Mouse (Mus musculus) lung, postnatal 14 days (tissue): ENCODE data around the gene Fbxo3.
A peak's percentile ranks its signal among the peaks of the same experiment; 100 is the strongest.
"Not testable (repeated sequence)": the region's sequence is repeated elsewhere in the genome, so short reads cannot be mapped to it uniquely, and the experiment has no call there.

Source experiments
- DNase-seq: peaks from one replicate; pipeline ENCODE4 v3.0.0; 2021

The Fbxo3 gene

DNA sequence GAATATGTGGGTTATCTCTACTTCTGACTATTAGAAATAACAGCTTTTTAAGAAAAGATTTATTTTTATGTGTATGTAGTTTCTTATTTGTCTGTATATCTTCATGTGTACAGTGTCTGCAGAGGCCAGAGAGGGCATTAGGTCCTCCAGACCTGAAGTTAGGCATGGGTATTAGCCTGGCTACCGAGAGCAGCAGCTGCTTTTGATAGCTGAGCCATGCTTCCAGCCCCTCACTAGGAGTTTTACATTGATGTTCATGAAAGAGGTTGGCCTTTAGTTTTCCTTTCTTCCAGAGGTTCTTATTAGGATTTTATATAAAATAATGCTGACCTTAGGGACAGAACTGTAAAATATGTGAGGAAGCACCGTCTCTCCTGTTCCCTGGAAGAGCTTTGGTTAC is 10.7 kb downstream of the Fbxo3 start:
- DNase-seq: no peak

DNA sequence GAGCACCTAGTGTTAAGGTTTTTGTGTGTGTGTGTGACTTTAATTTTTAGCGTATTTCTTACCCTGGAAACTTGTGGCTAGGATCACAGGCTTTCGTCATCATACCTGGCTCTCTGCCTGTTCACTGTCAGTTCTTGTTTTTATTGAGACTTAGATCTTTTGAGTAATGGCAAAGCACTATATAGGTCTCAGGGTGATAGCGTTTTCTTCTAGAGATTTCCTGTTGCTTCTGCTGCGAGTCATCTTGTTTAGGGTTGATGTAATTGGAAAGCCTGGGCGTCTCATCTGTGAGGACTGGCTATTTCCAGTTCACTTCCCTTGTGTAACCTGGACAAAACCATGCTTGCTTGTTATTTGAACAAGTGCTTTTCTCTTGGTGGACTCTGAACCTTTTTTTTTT is 14.1 kb downstream of the Fbxo3 start:
- DNase-seq: peak; percentile 13

DNA sequence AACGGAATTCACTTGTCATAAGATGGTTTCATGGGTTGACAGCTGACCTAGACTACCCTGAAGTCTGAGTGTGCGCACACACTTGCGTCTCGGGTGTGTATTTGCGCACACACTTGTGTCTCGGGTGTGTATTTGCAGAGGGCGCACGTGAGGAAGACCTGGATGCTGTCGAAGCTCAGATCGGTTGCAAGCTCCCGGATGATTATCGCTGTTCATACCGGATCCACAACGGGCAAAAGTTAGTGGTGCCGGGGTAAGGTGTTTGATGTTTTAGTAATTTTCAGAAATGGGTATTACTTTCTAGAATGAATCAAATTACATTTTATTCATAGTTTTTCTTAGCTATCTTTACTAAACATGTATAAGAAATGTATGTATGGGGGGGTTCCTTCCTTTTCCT is 15.2 kb downstream of the Fbxo3 start:
- no peak for DNase-seq

DNA sequence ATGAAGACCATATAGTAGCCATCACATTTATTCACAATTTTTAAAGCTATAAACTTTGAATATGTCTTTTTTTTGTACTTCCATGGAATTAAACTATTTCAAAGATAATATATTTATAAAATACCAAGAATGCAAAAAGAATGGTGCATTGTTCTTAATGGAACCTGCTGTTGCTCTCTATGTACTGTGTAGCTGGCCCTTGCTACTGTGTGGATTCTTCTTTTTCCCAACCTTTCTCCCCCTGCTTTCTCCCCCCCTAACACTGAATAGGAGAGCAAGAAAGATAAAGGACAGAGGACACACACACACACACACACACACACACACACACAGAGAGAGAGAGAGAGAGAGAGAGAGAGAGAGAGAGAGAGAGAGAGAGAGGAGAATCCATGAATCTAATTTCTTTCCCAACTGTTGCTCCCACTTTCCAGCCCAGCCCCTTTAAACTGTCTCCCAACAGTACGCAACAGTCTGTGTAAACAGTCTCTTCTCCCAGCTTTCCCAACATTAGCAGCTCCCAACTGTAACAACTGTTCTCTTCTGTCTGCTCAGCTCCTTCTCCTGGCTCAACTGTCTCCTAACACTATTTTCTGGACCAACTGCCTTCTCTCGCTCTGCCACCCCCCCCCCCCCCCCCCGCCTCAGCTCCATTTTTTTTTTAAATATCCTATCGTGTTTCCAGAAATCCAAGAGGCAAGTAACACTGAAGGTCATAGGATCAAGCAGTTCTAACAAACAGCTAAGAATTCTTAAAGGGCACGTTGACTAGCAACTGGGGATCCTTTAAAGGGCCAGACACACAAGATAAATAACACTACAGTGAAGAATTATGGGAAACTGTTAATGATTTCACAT is 16.3 kb downstream of the Fbxo3 start:
- peak; percentile 15 for DNase-seq

DNA sequence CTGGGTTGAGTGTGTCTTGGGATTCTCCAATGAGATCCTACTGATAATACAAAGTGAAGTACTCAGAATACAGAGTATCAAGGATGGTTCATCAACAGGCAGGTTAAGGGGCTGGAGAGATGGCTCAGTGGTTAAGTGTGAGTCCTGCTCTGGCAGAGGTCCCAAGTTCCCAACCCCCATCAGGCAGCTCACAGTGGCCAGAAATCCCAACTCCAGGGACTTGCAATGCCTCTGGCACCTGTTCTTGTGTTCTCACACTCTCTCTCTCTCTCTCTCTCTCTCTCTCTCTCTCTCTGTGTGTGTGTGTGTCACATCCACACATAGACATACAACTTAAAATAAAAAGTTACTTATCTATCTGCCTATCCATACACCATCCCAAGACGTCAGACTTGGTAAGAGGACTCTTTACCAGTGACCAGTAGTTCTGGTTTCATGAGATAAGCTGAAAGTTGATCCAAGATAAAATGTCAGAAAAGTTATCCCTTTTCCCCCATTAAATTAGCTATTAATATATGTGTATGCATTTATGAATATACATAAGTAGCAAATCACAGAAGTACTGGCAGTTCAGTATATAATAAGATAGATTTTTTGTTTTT is 17.1 kb downstream of the Fbxo3 start:
- no peak for DNase-seq

DNA sequence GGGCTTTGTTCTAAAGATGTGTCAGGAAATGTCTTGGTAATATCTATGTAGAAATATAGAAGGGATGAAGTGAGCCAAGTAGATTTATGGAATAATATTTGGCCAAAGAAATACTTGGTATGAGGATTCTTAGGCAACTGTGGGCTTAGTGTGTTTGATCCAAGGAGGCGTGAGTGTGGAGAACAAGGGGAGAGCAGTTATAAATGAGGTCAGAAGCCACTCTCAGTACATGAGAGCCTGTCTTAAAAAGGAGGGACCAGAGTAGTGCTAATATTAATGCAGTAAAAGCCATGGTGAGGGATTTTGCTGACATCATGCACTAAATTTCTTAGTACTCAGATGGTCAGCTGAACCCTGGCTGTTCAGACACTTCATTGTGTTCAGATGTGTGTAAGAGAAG is 30.9 kb downstream of the Fbxo3 start:
- no peak for DNase-seq

DNA sequence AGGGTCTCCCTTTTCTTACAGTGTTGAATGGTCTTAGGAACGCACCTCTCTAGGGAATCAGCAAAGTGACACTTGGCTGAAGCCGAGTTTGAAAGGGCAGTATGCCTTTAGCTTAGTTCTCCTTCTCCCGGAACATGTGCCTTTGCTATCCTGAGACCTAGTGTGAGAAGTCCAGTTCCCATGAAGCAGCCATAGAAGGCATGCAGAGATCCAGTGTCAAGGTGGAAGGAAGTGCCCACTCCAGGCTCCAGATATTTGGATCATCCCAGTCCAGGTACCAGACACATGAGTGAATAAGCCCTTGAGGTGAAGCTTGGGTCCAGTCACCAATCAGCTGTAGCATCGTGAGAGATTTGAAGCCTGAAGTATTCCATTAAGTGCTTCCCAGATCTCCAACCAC is 31.4 kb downstream of the Fbxo3 start:
- no peak for DNase-seq

DNA sequence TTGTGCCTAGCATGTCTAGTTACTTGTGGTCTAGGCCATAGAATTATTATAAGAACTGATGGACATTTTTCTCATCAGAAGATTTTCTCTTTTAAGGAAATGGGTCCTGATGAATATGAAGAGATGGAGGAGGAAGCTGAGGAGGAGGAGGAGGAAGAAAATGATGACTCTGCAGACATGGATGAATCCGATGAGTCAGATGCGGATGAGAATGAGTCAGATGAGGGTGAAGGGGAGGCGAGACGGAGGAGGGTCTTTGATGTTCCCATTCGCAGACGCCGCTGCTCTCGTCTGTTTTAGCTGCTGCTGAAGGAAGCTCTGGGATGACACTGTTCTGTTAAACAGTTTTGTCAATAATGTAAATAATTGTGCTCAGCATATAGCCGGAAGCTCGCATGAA is 32.3 kb downstream of the Fbxo3 start:
- no peak for DNase-seq

DNA sequence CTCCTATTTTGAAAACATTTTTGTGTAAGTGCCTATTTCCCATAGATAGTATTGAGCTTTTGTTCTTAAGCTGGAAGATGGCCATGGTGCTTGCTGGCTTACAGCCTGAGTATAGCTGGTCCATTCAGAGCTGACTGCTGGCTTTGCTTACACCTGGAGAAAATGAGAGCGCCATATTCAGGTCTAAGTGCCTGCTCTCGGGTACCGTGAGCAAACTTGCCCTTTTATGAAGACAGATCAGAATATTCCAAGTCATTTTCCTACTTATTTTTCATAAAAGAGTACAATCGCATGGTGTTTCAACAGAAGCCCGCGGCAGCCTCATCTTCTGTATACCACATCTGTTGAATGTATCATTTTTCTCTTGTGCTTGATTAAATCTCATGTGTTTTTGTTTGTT is 33.5 kb downstream of the Fbxo3 start:
- no peak for DNase-seq

DNA sequence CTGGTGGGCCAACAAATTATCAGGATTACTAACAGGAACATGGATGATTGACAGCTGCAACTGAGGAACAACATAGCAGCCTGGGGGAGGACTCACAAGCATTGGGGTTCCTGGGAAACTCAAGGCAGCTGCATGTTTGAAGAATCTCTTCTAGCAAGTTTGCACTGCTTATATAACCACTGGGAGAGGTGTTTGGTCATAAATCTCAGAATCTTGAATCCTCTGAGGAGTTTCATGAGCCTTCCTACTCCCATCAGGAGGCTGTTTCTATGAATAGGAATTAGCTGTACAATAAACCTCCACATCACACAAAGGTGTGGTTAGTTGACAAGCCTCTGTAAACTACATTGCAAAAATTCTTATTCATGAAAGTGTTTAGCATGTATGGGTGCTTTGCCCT is 35.1 kb downstream of the Fbxo3 start:
- no peak for DNase-seq

DNA sequence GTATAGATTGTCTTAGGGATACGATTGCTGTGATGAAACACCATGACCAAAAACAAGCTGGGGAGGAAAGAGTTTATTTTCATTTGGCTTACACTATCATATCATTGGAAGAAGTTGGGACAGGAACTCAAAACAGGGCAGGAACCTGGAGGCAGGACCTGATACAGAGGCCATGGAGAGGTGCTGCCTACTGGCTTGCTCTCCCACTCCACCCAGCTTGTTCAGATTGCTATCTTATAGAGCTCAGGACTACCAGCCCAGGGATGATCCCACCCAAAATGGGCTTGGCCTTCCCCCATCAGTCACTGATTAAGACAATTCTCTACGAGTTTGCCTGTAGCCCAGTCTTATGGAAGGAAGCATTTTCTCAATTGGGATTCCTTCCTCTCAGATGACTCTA is 36.6 kb downstream of the Fbxo3 start:
- no peak for DNase-seq

DNA sequence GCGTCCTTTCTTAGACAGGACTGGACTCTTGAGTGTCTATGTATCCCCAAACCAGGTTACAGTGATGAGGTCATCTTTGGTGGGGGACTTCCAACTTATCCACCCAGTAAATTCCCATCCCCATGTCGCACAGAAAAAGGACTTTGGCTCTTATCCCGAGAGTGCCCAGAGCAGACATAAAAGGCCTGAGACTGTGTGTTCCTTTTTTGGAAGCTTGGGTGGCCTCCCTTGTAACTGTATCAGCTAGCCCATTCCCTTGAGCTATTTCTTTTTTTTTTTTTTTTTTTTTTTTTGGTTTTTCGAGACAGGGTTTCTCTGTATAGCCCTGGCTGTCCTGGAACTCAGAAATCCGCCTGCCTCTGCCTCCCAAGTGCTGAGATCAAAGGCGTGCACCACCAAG is 38.0 kb downstream of the Fbxo3 start, which contains the start of gene Gm10912:
Gm10912 (plus strand) TSS at position 301 of the 400 bp plus-strand sequence.
- not testable (repeated sequence) for DNase-seq

DNA sequence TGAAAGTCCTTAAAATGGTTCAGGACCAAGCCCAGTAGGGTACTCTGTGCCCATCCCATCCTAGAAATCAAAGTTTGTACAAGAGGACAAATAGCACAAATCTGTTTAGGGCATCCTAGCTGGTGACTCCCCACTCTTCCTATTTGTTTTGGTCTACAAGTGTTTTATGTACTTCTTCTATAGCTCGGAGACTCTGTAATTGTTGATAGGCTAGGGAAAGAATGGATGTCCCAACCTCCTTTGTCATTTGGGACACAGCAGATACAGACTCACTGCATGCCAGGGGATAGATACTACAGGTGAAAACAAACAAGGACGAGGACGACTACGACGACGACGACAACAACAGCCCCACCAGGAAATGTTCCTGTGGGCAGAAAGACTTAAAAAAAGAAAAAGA is 40.9 kb downstream of the Fbxo3 start, which contains the start of gene Gm10799:
Gm10799 (minus strand) TSS at position 101 of the 400 bp plus-strand sequence.
- not testable (repeated sequence) for DNase-seq

DNA sequence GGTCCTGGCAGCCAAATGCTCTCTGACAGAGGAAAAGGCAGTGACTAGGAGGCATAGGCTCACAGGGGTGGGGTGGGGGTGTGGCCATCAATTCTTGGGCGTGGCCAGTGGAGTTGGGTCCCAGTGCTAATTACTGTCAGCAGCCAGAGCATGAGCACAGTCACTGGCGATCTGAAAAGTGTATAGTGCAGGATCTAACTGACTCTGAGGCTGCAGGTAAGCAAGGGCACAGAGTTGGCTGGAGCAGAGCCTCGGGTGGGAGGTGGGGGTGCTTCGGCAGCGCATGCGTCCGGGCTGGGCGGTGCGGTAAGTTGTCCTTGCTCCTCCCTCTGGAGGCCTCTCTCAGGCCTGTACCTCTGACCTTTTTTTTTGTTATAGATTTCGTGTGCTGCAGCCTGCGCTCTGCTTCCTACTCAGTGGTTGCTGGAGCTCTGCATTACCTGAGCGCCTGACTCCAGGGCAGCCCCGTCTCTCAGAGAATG is 42.2 kb downstream of the Fbxo3 start, which contains the start of gene Cd59b:
Cd59b (plus strand) TSS at position 146 of the 482 bp plus-strand sequence.
- peak; percentile 53 for DNase-seq

DNA sequence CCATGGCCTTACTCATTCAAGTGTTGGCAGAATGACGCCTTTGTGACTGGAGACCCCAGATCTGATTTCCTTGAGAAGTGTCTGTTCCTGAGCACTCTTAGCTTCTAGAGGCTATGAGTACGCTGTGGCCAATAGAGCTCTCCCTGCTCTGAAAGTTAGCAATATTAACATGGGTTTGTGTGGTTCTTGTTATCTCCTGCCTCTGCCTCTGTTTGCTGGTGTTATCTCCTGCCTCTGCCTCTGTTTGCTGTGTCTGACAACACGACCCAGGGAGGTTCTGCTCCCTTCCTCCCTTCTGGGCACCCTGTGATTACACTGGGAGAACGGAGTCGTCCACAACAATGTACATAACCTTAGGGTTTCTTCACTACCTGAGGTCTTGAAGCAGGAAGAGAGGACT is 50.8 kb downstream of the Fbxo3 start:
- not testable (repeated sequence) for DNase-seq

DNA sequence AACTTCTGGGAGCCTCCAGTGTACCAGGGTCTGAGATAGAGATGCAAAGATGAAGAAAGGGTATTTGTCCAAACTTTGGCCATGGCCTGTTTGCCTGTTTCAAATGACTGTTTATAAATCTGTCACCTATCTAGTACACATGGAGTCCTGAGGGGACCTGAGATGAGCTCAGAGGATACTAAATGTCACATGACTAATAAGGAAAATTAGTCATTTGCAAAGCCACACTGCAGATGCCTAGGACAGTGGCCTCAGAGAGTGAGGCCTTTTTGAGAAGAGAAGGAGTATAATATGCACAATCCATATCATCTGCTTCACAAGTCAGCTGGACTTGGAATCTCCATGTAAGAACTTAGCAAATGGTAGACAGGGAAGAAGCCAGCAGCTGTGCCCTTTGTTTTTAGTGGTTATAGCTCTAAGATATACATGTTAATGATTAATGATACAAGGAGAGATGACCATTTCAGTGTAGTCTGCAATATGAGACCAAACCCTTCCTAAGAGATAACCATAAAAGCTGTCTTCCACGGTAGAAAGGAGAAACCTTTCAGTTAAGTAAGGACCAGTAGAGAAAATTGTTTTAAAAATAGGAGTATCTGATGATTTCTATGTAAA is 54.0 kb downstream of the Fbxo3 start:
- not testable (repeated sequence) for DNase-seq

DNA sequence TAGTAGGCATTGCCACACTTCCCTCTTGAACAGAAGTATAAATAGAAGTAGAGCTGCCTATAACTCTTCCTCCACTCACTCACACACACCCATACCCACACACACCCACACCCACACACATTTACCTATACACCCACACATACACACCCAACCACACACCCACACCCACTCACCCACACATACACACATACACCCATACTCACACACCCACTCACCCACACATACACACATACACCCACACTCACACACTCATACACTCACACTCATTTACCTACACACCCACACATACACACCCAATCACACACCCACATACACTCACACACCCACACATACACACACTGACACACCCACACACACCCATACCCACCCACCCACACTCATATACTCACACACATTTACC is 55.0 kb downstream of the Fbxo3 start:
- DNase-seq: no peak

DNA sequence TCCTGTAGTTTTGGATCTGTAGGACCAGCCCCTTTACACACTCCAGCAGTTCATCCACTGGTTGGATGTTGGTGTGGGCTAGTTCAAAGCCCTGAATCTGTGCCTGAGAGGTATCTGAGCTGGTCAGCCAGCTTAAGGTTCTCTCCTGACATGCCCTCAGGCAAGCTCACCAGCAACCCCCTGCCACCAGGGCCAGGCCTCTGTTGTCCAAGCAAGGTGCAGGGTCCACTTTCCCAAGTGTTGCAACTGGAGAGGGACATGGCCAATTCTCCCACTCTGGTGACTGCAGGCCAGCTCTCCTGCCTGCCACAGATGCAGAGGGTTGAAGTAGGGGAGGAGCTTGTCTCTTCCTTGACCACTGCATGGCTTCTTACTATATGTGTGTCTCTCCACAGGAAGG is 56.5 kb downstream of the Fbxo3 start:
- not testable (repeated sequence) for DNase-seq

DNA sequence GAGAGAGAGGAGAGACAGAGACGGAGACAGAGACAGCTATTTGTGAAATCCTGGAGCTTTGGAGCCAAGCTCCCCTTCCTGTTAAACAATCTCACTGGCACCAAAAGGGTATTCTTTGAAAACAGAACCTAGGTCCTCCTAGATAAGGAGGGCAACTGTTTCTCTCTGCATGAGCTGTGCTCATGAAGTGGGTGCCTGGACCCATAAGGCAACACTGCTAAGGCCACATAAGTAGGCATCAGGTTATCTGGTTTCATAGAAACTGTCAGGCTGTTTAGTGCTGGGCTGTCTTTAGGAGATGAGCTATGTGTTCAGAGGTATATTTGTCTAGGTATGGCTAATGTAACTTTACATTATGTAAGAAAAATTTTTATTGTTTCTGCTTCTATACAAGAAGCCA is 60.0 kb downstream of the Fbxo3 start:
- DNase-seq: not testable (repeated sequence)

DNA sequence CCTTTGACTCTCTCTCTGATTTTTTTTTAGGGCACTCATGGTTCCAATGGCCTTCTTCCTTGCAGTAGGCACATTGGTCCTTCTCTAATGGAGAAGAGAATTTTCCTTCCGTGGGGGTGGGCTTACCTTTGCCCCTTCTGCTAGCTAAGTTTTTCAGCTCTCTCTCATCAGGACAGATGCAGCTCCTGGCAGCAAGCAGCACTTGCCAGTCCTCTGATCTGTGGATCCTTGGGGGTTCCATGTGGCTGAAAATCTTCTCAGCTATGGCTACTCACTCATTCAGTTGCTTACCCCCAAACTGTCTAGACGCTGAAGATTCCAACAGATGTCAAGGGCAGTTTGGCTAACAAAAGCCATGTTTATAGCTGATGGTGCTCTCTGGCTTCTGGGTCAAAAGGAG is 65.8 kb downstream of the Fbxo3 start:
- no peak for DNase-seq

DNA sequence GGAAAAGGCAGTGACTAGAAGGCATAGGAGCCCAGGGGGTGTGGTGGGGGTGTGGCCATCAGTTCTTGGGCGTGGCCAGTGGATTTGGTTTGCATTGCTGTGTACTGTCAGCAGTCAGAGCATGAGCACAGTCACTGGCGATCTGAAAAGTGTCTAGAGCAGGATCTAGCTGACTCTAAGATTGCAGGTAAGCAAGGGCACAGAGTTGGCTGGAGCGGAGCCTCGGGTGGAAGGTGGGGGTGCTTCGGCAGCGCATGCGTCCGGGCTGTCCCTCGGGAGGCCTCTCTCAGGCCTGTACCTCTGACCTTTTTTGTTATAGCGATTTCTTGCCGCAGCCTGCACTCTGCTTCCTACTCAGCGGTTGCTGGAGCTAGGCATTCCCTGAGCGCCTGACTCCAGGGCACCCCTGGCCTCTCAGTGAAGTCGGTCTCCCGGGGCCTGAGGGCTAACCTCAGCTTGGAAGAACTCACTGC is 68.3 kb downstream of the Fbxo3 start, which contains the start of gene Cd59a:
Cd59a (plus strand) TSS at position 61 of the 473 bp plus-strand sequence.
- peak; percentile 80 for DNase-seq

DNA sequence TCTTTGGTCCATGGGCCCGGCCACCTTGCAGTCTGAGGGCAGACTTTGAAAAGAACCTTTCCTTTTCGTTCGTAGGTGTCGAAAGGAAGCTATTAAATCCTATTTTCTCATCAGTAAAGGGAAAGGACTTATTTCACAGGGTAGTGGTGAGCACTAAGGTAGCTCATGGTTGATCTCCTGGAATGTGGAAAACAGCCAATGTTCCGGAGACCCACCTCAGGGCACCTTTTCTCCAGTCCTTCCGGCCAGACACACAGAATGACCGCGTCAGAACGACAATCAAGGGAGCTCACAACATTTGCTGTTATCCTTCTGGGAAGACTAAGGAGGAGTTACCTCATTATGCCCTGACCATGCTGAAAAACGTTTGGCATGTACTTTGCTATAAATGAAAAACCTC is 68.7 kb downstream of the Fbxo3 start:
- DNase-seq: no peak

DNA sequence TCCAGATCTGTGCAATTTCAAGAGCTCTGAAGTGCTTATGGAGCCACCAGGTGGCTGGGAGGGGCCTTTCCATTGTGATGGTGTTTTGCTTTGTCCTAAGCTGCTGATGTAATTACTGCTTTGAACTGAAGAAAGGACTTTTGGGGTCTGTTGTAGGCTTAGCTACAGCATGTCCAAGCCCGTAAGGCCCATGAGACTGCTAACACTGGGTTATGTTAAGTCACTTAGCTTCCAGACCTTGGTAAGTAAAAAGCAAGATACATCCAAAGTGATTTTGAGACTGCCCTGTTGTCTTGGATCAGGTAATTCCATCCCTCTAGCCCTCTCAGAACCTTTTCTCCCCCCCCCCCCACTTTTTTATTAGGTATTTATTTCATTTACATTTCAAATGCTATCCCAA is 69.3 kb downstream of the Fbxo3 start:
- not testable (repeated sequence) for DNase-seq
